In the genomic region with DNA sequence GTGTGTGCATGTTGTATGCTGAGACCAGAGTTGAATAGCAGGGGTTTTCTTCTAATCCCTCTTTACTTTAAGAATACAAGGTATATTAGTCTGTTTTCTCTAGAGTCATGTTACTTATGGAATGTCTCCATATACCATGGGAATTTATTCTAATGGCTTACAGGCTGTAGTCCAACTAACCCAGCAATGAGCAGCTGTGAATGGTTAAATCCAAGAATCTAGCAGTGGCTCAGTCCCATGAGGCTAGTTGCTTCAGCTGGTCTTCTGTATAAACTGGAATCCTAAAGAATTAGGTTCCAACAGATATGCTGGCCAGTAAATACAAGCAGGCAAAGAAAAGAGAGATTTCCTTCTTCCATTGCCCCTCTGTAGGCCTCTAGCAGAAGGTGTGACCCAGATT, we compare ENCODE assay signal across 28 mouse cellular contexts.
DNase-seq lines count a peak whose midpoint lies in the region; ATAC-seq lines count a peak whose summit lies in the region.
"Had no signal": no experiment of that assay in that cellular context is flagged by ENCODE, and none has a peak within 500 bp of the region (broad histone marks: within the 10 kb centered on the region; RNA-seq: fewer than 3 reads in every experiment).

No protein-coding gene starts in this region.

- peaks cover 4% of the 10 kb centered on the region; the same call in 1 of the 2 replicates for H3K9me3 ChIP-seq in limb, embryonic 12.5 days
- no peaks in the 10 kb centered on the region for H3K9me3 ChIP-seq in limb, embryonic 10.5 days (replicated peaks)
- H3K9me3 ChIP-seq in embryonic facial prominence, embryonic 13.5 days, result peaks cover 12% of the 10 kb centered on the region
- peaks cover 11% of the 10 kb centered on the region; the same call in 1 of the 2 replicates for H3K9me3 ChIP-seq in limb, embryonic 13.5 days
- H3K9me3 ChIP-seq in forebrain, embryonic 15.5 days, result no peaks in the 10 kb centered on the region
- H3K9me3 ChIP-seq in hindbrain, embryonic 14.5 days (ENCODE audit: control insufficient read depth, low read length), result peaks cover 7% of the 10 kb centered on the region
- H3K9me3 ChIP-seq: midbrain, embryonic 13.5 days had no signal

- no peaks in the 10 kb centered on the region for H3K36me3 ChIP-seq in limb, embryonic 12.5 days
- no peaks in the 10 kb centered on the region for H3K36me3 ChIP-seq in limb, embryonic 10.5 days
- H3K36me3 ChIP-seq in embryonic facial prominence, embryonic 13.5 days, result no peaks in the 10 kb centered on the region
- no peaks in the 10 kb centered on the region for H3K36me3 ChIP-seq in limb, embryonic 13.5 days
- no peaks in the 10 kb centered on the region for H3K36me3 ChIP-seq in forebrain, embryonic 15.5 days
- no peaks in the 10 kb centered on the region for H3K36me3 ChIP-seq in hindbrain, embryonic 14.5 days (replicated peaks; ENCODE audit: control insufficient read depth, insufficient read depth)
- H3K36me3 ChIP-seq: forebrain, embryonic 12.5 days; hindbrain, embryonic 12.5 days; midbrain, embryonic 13.5 days had no signal

- no peaks in the 10 kb centered on the region for H3K27me3 ChIP-seq in limb, embryonic 12.5 days
- no peaks in the 10 kb centered on the region for H3K27me3 ChIP-seq in limb, embryonic 10.5 days (ENCODE audit: low read depth, poor library complexity, severe bottlenecking)
- H3K27me3 ChIP-seq in embryonic facial prominence, embryonic 13.5 days, result no peaks in the 10 kb centered on the region
- H3K27me3 ChIP-seq in limb, embryonic 13.5 days, result no peaks in the 10 kb centered on the region
- H3K27me3 ChIP-seq in forebrain, embryonic 15.5 days, result no peaks in the 10 kb centered on the region
- H3K27me3 ChIP-seq in hindbrain, embryonic 14.5 days (ENCODE audit: control insufficient read depth, insufficient read depth, low read length), result no peaks in the 10 kb centered on the region
- H3K27me3 ChIP-seq: forebrain, embryonic 12.5 days; hindbrain, embryonic 12.5 days; megakaryocyte, embryonic 14.5 days; midbrain, embryonic 13.5 days had no signal

- peak overlapping the region; percentile 77 for H3K27ac ChIP-seq in limb, embryonic 12.5 days
- no peak overlapping the region for H3K27ac ChIP-seq in limb, embryonic 10.5 days
- 0 out of 2 replicates have a peak overlapping the region, but pooled peaks have one; percentile 44 for H3K27ac ChIP-seq in embryonic facial prominence, embryonic 13.5 days
- H3K27ac ChIP-seq in limb, embryonic 13.5 days, result peak overlapping the region; percentile 48
- H3K27ac ChIP-seq in forebrain, embryonic 15.5 days (replicated peaks), result no peak overlapping the region
- no peak overlapping the region for H3K27ac ChIP-seq in hindbrain, embryonic 14.5 days
- H3K27ac ChIP-seq: forebrain, embryonic 12.5 days; hindbrain, embryonic 12.5 days; kidney, postnatal 0 days; liver, embryonic 14.5 days; midbrain, embryonic 13.5 days had no signal

- ATAC-seq in limb, embryonic 12.5 days (ENCODE audit: insufficient number of reproducible peaks, insufficient read depth, low FRiP score, low TSS enrichment, low read depth), result peak; percentile 40; the same call in 1 of the 2 replicates
- ATAC-seq in embryonic facial prominence, embryonic 13.5 days (ENCODE audit: insufficient number of reproducible peaks, insufficient read depth, low FRiP score, low TSS enrichment, low read depth), result no peak
- peak; percentile 77 for ATAC-seq in limb, embryonic 13.5 days (ENCODE audit: low FRiP score, low read depth)
- ATAC-seq in forebrain, embryonic 15.5 days (replicated peaks), result no peak
- no peak for ATAC-seq in hindbrain, embryonic 14.5 days (ENCODE audit: low FRiP score)
- ATAC-seq: intestine, postnatal 0 days; midbrain, embryonic 13.5 days had no signal

- H3K4me1 ChIP-seq in limb, embryonic 12.5 days (replicated peaks), result peaks cover 32% of the 10 kb centered on the region
- peaks cover 32% of the 10 kb centered on the region for H3K4me1 ChIP-seq in limb, embryonic 10.5 days
- H3K4me1 ChIP-seq in embryonic facial prominence, embryonic 13.5 days, result peaks cover 24% of the 10 kb centered on the region
- H3K4me1 ChIP-seq in limb, embryonic 13.5 days, result peaks cover 36% of the 10 kb centered on the region
- H3K4me1 ChIP-seq in forebrain, embryonic 15.5 days, result no peaks in the 10 kb centered on the region
- H3K4me1 ChIP-seq in hindbrain, embryonic 14.5 days (replicated peaks; ENCODE audit: control insufficient read depth, insufficient read depth, low read length), result no peaks in the 10 kb centered on the region
- H3K4me1 ChIP-seq: forebrain, embryonic 12.5 days; hindbrain, embryonic 12.5 days; midbrain, embryonic 13.5 days had no signal

- no peak for DNase-seq in limb, embryonic 10.5 days (ENCODE audit: low spot score)
- DNase-seq in 3T3-L1 (ENCODE audit: low read depth, low spot score), result peak; percentile 52
- DNase-seq in layer of hippocampus, adult 18-20 months (ENCODE audit: low spot score in 2 of 2), result no peak
- no peak for DNase-seq in hindbrain, embryonic 14.5 days (ENCODE audit: low spot score)
- DNase-seq: adrenal gland, postnatal 25 days; cerebellum, adult 11-12 months; cerebellum, adult 9-11 months; gastrocnemius, postnatal 25 days; heart, adult 11 months; heart, postnatal 36 days; kidney, postnatal 4 days; layer of hippocampus, adult 9-11 months; liver; right cerebral cortex, postnatal 14 days; thymus, adult 2 months; thymus, postnatal 36 days had no signal

- no peak overlapping the region for H3K4me3 ChIP-seq in limb, embryonic 12.5 days (replicated peaks)
- H3K4me3 ChIP-seq in limb, embryonic 10.5 days, result no peak overlapping the region
- H3K4me3 ChIP-seq in embryonic facial prominence, embryonic 13.5 days, result no peak overlapping the region
- H3K4me3 ChIP-seq in limb, embryonic 13.5 days, result no peak overlapping the region
- H3K4me3 ChIP-seq in forebrain, embryonic 15.5 days, result no peak overlapping the region
- H3K4me3 ChIP-seq in hindbrain, embryonic 14.5 days (replicated peaks; ENCODE audit: low read length), result no peak overlapping the region
- H3K4me3 ChIP-seq: forebrain, embryonic 12.5 days; hindbrain, embryonic 12.5 days; megakaryocyte, embryonic 14.5 days; midbrain, embryonic 13.5 days had no signal

- H3K4me2 ChIP-seq in limb, embryonic 12.5 days, result no peak overlapping the region
- no peak overlapping the region for H3K4me2 ChIP-seq in embryonic facial prominence, embryonic 13.5 days
- no peak overlapping the region for H3K4me2 ChIP-seq in limb, embryonic 13.5 days (replicated peaks)
- no peak overlapping the region for H3K4me2 ChIP-seq in forebrain, embryonic 15.5 days (replicated peaks)
- H3K4me2 ChIP-seq in hindbrain, embryonic 14.5 days (replicated peaks), result no peak overlapping the region
- H3K4me2 ChIP-seq: forebrain, embryonic 12.5 days; heart, embryonic 11.5 days; hindbrain, embryonic 12.5 days; midbrain, embryonic 13.5 days had no signal

- H3K9ac ChIP-seq in limb, embryonic 12.5 days (replicated peaks), result no peak overlapping the region
- no peak overlapping the region for H3K9ac ChIP-seq in embryonic facial prominence, embryonic 13.5 days
- no peak overlapping the region for H3K9ac ChIP-seq in limb, embryonic 13.5 days
- no peak overlapping the region for H3K9ac ChIP-seq in forebrain, embryonic 15.5 days (replicated peaks)
- no peak overlapping the region for H3K9ac ChIP-seq in hindbrain, embryonic 14.5 days
- H3K9ac ChIP-seq: forebrain, embryonic 12.5 days; hindbrain, embryonic 12.5 days; liver, embryonic 14.5 days; midbrain, embryonic 13.5 days had no signal

Comparison
In these comparisons a context has a peak if more than half of its experiments do, and no peak if none do; other contexts are left out.
1. H3K27ac ChIP-seq: peak in limb, embryonic 12.5 days (single experiment), embryonic facial prominence, embryonic 13.5 days (single experiment) and limb, embryonic 13.5 days (single experiment); none in limb, embryonic 10.5 days (single experiment), forebrain, embryonic 15.5 days (single experiment) and hindbrain, embryonic 14.5 days (single experiment).
2. ATAC-seq: peak in limb, embryonic 12.5 days (single experiment) and limb, embryonic 13.5 days (single experiment); none in embryonic facial prominence, embryonic 13.5 days (single experiment), forebrain, embryonic 15.5 days (single experiment) and hindbrain, embryonic 14.5 days (single experiment).